Mouse (Mus musculus) testis, adult 2 months (tissue): ENCODE measurements at regions not wholly inside any gene's neighbourhood (a gene's known extent, or its start where the extent isn't known, plus 50 kb on each side); places are given as distances from the start of the nearest gene placed in this dataset.

ENCODE experiments used
- H3K27ac ChIP-seq: fragments of 200-500 bp; 2 replicates; pipeline ENCODE4 v1.5.1; 2012; ENCODE audit warnings: low read depth, low read length; ENCODE audit not compliant: control insufficient read depth, insufficient read depth
- H3K27me3 ChIP-seq: fragments of 200-500 bp; 2 replicates; pipeline ENCODE4 v1.6.1; 2012; ENCODE audit warnings: mild to moderate bottlenecking, low read length, moderate library complexity; ENCODE audit not compliant: control insufficient read depth, insufficient read depth
- H3K36me3 ChIP-seq: fragments of 200-500 bp; 2 replicates; pipeline ENCODE4 v1.6.1; 2012; ENCODE audit warnings: mild to moderate bottlenecking, low read length; ENCODE audit not compliant: control insufficient read depth, insufficient read depth
- H3K4me1 ChIP-seq: fragments of 200-500 bp; 2 replicates; pipeline ENCODE4 v1.6.1; 2012; ENCODE audit warnings: low read length; ENCODE audit not compliant: control insufficient read depth, insufficient read depth
- H3K4me3 ChIP-seq: fragments of 200-500 bp; 2 replicates; pipeline ENCODE4 v1.5.1; 2012; ENCODE audit warnings: low read depth, mild to moderate bottlenecking, low read length, moderate library complexity, mixed read lengths; ENCODE audit not compliant: control insufficient read depth
- CTCF ChIP-seq: fragments of 200-500 bp; IDR thresholded peaks from 2 replicates; pipeline ENCODE4 v1.5.1; 2012; ENCODE audit warnings: low read depth, mild to moderate bottlenecking, inconsistent platforms, low read length, moderate library complexity; ENCODE audit not compliant: control insufficient read depth, insufficient read depth, insufficient replicate concordance
- POLR2A ChIP-seq: fragments of 200-500 bp; IDR thresholded peaks from 2 replicates; pipeline ENCODE4 v1.6.1; 2012; ENCODE audit warnings: low read depth, mild to moderate bottlenecking, inconsistent platforms, low read length, moderate library complexity; ENCODE audit not compliant: control insufficient read depth

DNA sequence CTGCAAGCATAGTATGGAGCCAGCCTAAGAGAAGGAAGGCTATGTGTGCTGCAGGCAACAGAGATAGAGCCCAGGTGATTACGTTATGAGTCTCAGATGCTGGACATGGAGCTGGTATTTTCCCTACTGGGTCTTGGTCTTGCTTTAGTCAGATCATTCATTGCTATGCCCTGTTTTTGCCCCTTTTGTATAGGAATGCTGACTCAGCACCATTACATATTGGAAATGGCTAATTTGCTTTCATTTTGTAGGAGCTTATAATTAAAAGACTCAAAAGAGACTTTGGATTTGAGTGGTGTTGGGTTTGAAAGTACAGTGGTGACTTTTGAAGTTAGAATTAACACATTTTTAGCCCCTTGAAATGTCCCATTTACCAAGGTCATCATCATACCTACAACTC lies 68.9 kb upstream of the Zdhhc25 start:
- Histone ChIP-seq H3K4me3 (no peak overlapping the region), H3K27me3 (no peaks in the 10 kb centered on the region), H3K27ac (no peak overlapping the region), H3K36me3 (no peaks in the 10 kb centered on the region), H3K4me1 (no peaks in the 10 kb centered on the region)
- no peak for TF ChIP-seq POLR2A
- no peak for TF ChIP-seq CTCF

DNA sequence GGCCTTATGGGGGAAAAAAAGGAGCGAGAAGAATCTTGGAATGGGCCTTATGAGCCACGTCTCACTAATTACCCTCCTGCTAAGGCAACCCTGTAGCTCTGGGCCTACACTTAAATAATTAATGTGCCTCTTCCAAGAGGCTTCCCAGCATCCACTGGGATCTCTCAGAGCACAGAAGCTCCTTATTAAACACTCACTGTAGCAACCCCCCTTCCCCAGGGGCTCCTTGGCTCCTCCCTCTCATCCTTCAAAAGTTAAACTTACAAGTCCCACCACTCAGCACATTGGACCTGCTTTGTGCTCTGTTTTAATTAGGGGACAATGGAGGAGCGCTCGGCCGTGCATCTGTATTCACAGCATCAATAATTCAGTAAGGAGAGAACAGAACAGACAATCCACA lies 68.1 kb upstream of the Zdhhc25 start:
- Histone ChIP-seq H3K4me1 (no peaks in the 10 kb centered on the region), H3K27me3 (no peaks in the 10 kb centered on the region), H3K36me3 (no peaks in the 10 kb centered on the region), H3K27ac (no peak overlapping the region), H3K4me3 (no peak overlapping the region)
- TF ChIP-seq POLR2A: no peak
- TF ChIP-seq CTCF: no peak

DNA sequence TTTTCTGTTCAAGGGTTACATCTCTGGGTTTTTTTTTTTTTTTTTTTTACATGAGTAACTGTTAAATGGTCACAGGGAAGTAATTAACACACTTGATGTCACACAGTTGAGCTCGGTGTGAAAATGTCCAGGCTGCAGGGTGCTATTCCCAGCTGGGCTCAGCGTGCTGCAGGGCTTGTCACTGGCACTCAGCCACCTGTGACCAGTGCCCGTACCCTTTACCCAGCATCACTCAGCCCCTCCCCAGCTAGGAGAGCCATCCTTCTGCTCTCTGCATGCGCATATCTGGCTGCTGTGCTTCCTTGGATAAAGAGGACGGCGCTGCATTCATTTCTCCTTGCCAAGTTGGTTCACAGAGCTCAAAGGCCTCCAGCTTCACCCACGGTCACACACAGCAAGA lies 66.7 kb upstream of the Zdhhc25 start:
- TF ChIP-seq POLR2A (no peak), CTCF (no peak)
- Histone ChIP-seq H3K4me1 (no peaks in the 10 kb centered on the region), H3K36me3 (no peaks in the 10 kb centered on the region), H3K27me3 (no peaks in the 10 kb centered on the region), H3K4me3 (no peak overlapping the region), H3K27ac (no peak overlapping the region)

GRCm38 (mm10) chr15:88535516-88535915 lies 64.6 kb upstream of the Zdhhc25 start:
- H3K4me3 ChIP-seq: no peak overlapping the region
- H3K36me3 ChIP-seq: no peaks in the 10 kb centered on the region
- no peak overlapping the region for H3K27ac ChIP-seq
- H3K27me3 ChIP-seq: no peaks in the 10 kb centered on the region
- no peak for TF ChIP-seq POLR2A
- TF ChIP-seq CTCF: no peak
- H3K4me1 ChIP-seq: no peaks in the 10 kb centered on the region

- no peak overlapping the region for H3K27ac ChIP-seq
- peak; percentile 58; the same call in 1 of the 2 replicates for TF ChIP-seq CTCF
- no peak for TF ChIP-seq POLR2A
- H3K4me1 ChIP-seq: no peaks in the 10 kb centered on the region
- H3K27me3 ChIP-seq: no peaks in the 10 kb centered on the region
- no peak overlapping the region for H3K4me3 ChIP-seq
- H3K36me3 ChIP-seq: no peaks in the 10 kb centered on the region
These were observed 62.9 kb upstream of the Zdhhc25 start for GRCm38 (mm10) chr15:88537190-88537589.

DNA sequence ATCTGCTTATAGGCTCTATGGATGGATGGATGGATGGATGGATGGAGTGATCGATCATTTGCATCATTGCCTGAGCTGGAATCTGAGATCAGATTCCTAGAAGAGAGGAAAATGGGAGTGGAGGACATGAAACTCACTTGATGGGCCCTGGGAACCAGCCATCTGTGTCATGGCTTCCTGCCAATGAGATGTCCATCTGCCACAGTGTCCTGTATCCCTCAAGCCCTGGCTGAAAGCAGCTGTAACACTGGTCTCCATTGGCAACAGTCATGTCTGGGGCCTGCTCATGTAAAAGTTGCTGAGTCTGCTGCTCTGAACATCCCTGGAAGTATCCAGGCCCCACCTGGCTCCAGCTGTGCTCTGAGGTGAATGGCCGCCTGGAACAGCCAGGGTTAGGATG lies 57.5 kb upstream of the Zdhhc25 start:
- Histone ChIP-seq H3K36me3 (no peaks in the 10 kb centered on the region), H3K27me3 (no peaks in the 10 kb centered on the region), H3K4me1 (no peaks in the 10 kb centered on the region), H3K27ac (no peak overlapping the region), H3K4me3 (no peak overlapping the region)
- TF ChIP-seq POLR2A: no peak
- TF ChIP-seq CTCF: no peak

DNA sequence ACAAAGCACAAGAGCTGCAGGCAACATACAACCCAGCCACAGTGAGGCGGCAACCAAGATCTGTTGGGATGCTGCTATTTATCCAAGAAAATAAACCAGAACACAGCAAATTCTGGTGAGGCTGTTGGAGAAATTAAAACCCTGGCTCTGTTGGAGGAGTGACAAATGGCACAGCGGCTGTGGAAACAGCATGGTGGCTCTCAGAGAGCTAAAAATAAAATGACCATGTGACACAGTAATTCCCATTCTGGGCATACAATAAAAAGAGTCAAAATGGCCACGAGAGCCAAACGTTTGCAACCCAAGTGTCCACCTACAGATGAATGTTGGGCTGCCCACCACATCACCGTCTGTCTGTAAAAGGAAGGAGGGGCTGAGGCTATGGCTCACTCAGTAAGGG lies 55.9 kb upstream of the Zdhhc25 start:
- no peak for TF ChIP-seq POLR2A

GRCm38 (mm10) chr15:88548261-88548660 lies 51.8 kb upstream of the Zdhhc25 start:
- no peaks in the 10 kb centered on the region for H3K4me1 ChIP-seq
- no peaks in the 10 kb centered on the region for H3K27me3 ChIP-seq
- TF ChIP-seq CTCF (no peak), POLR2A (no peak)
- no peaks in the 10 kb centered on the region for H3K36me3 ChIP-seq
- H3K27ac ChIP-seq: no peak overlapping the region
- no peak overlapping the region for H3K4me3 ChIP-seq

More for the DNA sequence above, 55.9 kb upstream of the Zdhhc25 start:
- H3K4me3 ChIP-seq: no peak overlapping the region
- H3K36me3 ChIP-seq: no peaks in the 10 kb centered on the region
- H3K27me3 ChIP-seq: no peaks in the 10 kb centered on the region
- H3K4me1 ChIP-seq: no peaks in the 10 kb centered on the region
- H3K27ac ChIP-seq: no peak overlapping the region
